Mouse (Mus musculus) forebrain, embryonic 10.5 days (tissue): Measurements from ENCODE around the gene Cadps2. TPM values are rescaled to one million over a fixed set of nuclear protein-coding genes. Genes with fewer than 3 reads are reported as not detected.

Experiments used
- DNase-seq: peaks from one replicate; pipeline ENCODE4 v3.0.0-alpha.2; 2017; ENCODE audit warnings: low spot score; ENCODE audit errors: extremely low spot score
- H3K27ac ChIP-seq: fragments of 300-500 bp; sonication (generic); 2 replicates; pipeline ENCODE4 v1.5.1; 2016; ENCODE audit warnings: mild to moderate bottlenecking
- H3K27me3 ChIP-seq: fragments of 300-500 bp; sonication (generic); 2 replicates; pipeline ENCODE4 v1.6.1; 2016; ENCODE audit warnings: mild to moderate bottlenecking; ENCODE audit not compliant: poor library complexity, severe bottlenecking
- H3K36me3 ChIP-seq: fragments of 300-500 bp; sonication (generic); replicated peaks from 2 replicates; pipeline ENCODE4 v1.6.1; 2016; ENCODE audit warnings: mild to moderate bottlenecking, moderate library complexity
- H3K4me1 ChIP-seq: fragments of 300-500 bp; sonication (generic); 2 replicates; pipeline ENCODE4 v1.6.1; 2016
- H3K4me3 ChIP-seq: fragments of 300-500 bp; sonication (generic); 2 replicates; pipeline ENCODE4 v1.5.1; 2016; ENCODE audit warnings: mild to moderate bottlenecking, moderate library complexity
- H3K9me3 ChIP-seq: fragments of 300-500 bp; sonication (generic); 2 replicates; pipeline ENCODE4 v1.6.1; 2016; ENCODE audit warnings: mild to moderate bottlenecking, moderate library complexity
- WGBS: fragments of 180-500 bp; shearing (Covaris S2); methylation state at CpG from one replicate; pipeline ENCODE4 v1.1.7; 2016; 5-methylcytosine and 5-hydroxymethylcytosine counted together
- polyA plus RNA-seq: library from polyadenylated mRNA; unstranded; fragments of >200 nt; fragmentation: Nextera tagmentation; extraction: Ambion mirVana; gene quantifications from 2 replicates; pipeline ENCODE4 v1.2.1, GENCODE M21; 2016

The Cadps2 gene
- polyA plus RNA-seq, 1 experiment from 2014 or later = 2.9 TPM

DNA sequence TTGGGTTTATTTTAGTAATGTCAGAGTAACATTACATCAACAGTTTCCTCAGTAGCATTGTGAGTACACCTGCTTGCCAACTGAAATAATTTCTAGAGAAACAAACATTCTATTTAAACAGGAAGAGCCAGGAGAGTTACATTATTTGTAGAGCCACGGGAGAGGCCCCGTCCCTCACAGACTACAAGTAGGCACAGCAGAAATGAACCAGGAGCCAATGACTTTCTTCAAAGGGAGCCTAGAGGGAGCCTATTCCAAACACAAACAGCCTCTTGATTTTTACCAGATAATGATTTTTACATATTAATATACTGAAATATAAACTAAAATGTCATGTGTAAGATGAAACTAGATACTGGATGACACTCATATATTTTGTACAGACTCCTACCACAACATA is 2.5 kb downstream of the Cadps2 start:
- peaks cover 22% of the 10 kb centered on the region for H3K4me1 ChIP-seq
- no peak for DNase-seq
- no peaks in the 10 kb centered on the region for H3K9me3 ChIP-seq
- 74% methylated on average over 2 of the region's 2 CpGs for WGBS
- no peaks in the 10 kb centered on the region for H3K36me3 ChIP-seq
- no peak overlapping the region for H3K4me3 ChIP-seq
- H3K27ac ChIP-seq = no peak overlapping the region
- H3K27me3 ChIP-seq = peaks cover 45% of the 10 kb centered on the region

- peaks cover 33% of the 10 kb centered on the region for H3K27me3 ChIP-seq
- no peaks in the 10 kb centered on the region for H3K36me3 ChIP-seq
- no peak overlapping the region for H3K4me3 ChIP-seq
- H3K27ac ChIP-seq = no peak overlapping the region
- DNase-seq = no peak
- 95% methylated on average over 4 of the region's 4 CpGs for WGBS
- H3K4me1 ChIP-seq = peaks cover 22% of the 10 kb centered on the region
- H3K9me3 ChIP-seq = no peaks in the 10 kb centered on the region
These were observed 3.7 kb downstream of the Cadps2 start for GRCm38 (mm10) chr6:23835552-23835951.

DNA sequence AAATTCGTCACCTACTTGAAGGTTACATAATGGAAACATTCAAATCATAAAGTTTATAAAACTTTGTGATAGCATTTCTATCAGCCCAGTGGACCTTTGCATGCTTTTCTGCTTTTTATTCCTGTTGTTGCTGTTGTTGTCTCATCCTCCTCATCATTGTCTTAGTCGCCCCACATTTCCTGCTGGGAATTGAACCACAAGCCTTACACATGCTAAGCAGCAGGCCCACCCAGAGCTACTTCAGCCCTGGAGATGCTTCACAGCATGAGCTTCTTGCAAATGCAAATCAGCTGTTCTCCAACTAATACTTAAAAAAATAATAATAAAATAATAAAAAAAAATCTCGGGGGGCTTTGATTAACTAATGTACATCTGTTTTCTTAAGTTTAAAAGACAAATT is 8.5 kb downstream of the Cadps2 start:
- Histone ChIP-seq H3K4me1 (no peaks in the 10 kb centered on the region), H3K27me3 (no peaks in the 10 kb centered on the region), H3K9me3 (no peaks in the 10 kb centered on the region), H3K36me3 (no peaks in the 10 kb centered on the region), H3K4me3 (no peak overlapping the region), H3K27ac (no peak overlapping the region)
- WGBS = 46% methylated on average over 3 of the region's 3 CpGs
- DNase-seq = no peak

DNA sequence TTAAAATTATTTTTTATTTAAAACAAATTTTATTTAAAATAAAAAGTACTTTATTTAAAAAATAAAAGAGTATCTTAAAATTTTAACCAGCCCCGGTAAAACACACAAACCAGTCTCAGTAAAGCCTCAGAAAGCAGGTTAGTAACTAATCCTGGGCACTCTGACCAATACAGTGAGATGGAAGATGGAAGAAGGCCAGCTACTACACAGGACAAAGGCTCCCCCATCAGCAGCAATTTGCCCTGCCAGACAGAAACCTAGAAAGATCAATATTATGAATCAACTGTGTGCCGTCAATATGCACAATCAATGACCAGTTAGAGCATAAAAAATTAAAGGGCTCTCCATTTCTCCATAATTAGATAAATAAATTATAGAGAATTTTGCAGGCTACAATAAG is 9.9 kb downstream of the Cadps2 start:
- Histone ChIP-seq H3K4me1 (no peaks in the 10 kb centered on the region), H3K4me3 (no peak overlapping the region), H3K9me3 (no peaks in the 10 kb centered on the region), H3K27ac (no peak overlapping the region), H3K36me3 (no peaks in the 10 kb centered on the region), H3K27me3 (no peaks in the 10 kb centered on the region)
- WGBS = 92% methylated on average over 2 of the region's 2 CpGs
- no peak for DNase-seq

DNA sequence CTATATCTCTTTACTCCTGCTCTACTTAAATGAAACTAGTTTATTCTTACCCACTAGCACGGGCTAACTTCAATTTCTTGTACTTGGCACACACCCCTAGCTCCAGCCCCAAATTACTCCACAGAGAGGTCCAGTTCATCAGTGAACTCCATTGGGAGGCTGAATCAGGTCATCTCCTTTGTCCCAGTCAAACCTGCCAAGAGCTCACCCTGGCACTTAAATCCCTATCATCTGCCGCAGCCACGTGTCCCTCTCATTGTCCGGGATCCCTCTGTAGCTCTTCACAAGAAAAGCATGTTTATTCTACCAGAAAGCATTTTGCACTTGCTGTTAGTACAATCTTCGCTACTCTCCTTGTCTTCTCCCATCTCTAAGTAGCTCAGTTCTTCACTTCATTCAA is 17.4 kb downstream of the Cadps2 start:
- 92% methylated on average over 5 of the region's 5 CpGs for WGBS
- Histone ChIP-seq H3K27ac (no peak overlapping the region), H3K4me1 (no peaks in the 10 kb centered on the region), H3K4me3 (no peak overlapping the region), H3K27me3 (no peaks in the 10 kb centered on the region), H3K9me3 (no peaks in the 10 kb centered on the region), H3K36me3 (no peaks in the 10 kb centered on the region)
- no peak for DNase-seq

GRCm38 (mm10) chr6:23810087-23810486 is 29.1 kb downstream of the Cadps2 start:
- H3K27ac ChIP-seq = no peak overlapping the region
- no peaks in the 10 kb centered on the region for H3K36me3 ChIP-seq
- H3K4me3 ChIP-seq = no peak overlapping the region
- H3K4me1 ChIP-seq = 0 out of 2 replicates have a peak, but pooled peaks cover 3% of the 10 kb centered on the region
- DNase-seq = no peak
- no peaks in the 10 kb centered on the region for H3K27me3 ChIP-seq
- 83% methylated on average over 1 of the region's 1 CpGs for WGBS
- H3K9me3 ChIP-seq = no peaks in the 10 kb centered on the region

GRCm38 (mm10) chr6:23809344-23809743 is 29.9 kb downstream of the Cadps2 start:
- Histone ChIP-seq H3K4me1 (0 out of 2 replicates have a peak, but pooled peaks cover 3% of the 10 kb centered on the region), H3K27me3 (no peaks in the 10 kb centered on the region), H3K9me3 (no peaks in the 10 kb centered on the region), H3K36me3 (no peaks in the 10 kb centered on the region), H3K27ac (no peak overlapping the region), H3K4me3 (no peak overlapping the region)
- 91% methylated on average over 6 of the region's 6 CpGs for WGBS
- DNase-seq = no peak

DNA sequence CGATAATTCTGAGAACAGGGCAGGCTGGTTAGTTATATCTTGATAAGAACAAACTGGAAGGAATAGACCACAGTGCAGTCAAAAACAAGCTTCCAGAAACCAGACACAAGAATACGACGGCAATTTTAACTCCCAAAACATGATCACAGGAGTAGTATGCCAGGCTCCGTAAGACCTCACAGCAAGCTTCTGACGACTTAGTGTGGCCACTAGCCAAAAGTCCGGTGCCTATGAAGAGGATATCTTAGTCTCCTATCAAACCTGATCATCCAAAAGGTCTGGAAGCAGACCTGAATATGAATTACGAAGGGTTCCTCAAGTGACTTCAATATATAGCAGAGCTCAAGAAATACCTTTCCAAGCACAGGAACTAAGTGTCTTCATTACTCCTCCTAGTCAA is 33.9 kb downstream of the Cadps2 start:
- WGBS = 94% methylated on average over 7 of the region's 7 CpGs
- H3K4me1 ChIP-seq = 0 out of 2 replicates have a peak, but pooled peaks cover 3% of the 10 kb centered on the region
- no peak for DNase-seq

DNA sequence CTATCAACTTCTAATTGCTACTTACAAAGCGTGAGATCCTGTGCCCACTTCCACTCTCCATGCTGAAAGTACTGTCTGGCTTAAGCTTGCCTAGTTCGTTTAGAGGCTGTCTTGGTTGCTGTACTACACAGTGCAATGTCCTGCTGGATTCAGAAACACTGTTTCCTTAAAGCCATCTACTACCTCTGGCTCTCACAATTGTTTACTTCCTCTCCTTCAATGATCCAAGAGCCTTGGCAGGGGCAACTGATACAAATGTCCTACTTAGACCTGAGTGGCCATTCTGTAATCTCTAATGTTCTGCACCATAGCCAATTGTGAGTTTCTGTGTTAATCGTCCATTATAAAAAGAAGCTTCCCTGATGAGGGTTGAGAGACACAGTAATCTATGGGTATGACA is 47.4 kb downstream of the Cadps2 start:
- no peak for DNase-seq
- WGBS = 86% methylated on average over 3 of the region's 3 CpGs
- no peaks in the 10 kb centered on the region for H3K36me3 ChIP-seq
- no peak overlapping the region for H3K27ac ChIP-seq
- no peak overlapping the region for H3K4me3 ChIP-seq
- H3K27me3 ChIP-seq = no peaks in the 10 kb centered on the region
- H3K4me1 ChIP-seq = no peaks in the 10 kb centered on the region
- no peaks in the 10 kb centered on the region for H3K9me3 ChIP-seq

More for the DNA sequence above, 33.9 kb downstream of the Cadps2 start:
- H3K9me3 ChIP-seq = no peaks in the 10 kb centered on the region
- H3K36me3 ChIP-seq = no peaks in the 10 kb centered on the region
- H3K27ac ChIP-seq = no peak overlapping the region
- no peak overlapping the region for H3K4me3 ChIP-seq
- no peaks in the 10 kb centered on the region for H3K27me3 ChIP-seq

DNA sequence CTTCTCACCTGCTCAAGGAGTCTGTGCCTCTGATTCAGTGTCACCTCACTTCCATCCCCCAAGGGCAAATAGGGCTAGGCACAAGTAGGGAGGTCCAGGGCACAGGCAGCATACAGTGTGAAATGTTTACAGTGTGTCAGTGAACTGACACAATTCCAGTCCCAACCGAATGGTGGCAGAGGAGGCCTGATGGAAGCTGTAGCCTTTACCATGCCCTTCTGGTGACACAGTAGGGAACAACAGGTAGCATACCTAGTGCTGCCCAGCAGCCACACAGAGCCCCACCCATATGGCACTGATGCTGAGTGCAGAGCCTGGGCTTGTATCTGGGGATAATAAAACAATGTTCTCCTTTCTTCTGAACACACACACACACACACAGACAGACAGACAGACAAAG is 61.6 kb downstream of the Cadps2 start:
- WGBS = 53% methylated on average over 1 of the region's 1 CpGs
- no peak overlapping the region for H3K4me3 ChIP-seq
- no peak overlapping the region for H3K27ac ChIP-seq
- H3K9me3 ChIP-seq = no peaks in the 10 kb centered on the region
- H3K27me3 ChIP-seq = no peaks in the 10 kb centered on the region
- H3K4me1 ChIP-seq = no peaks in the 10 kb centered on the region
- no peaks in the 10 kb centered on the region for H3K36me3 ChIP-seq
- no peak for DNase-seq

DNA sequence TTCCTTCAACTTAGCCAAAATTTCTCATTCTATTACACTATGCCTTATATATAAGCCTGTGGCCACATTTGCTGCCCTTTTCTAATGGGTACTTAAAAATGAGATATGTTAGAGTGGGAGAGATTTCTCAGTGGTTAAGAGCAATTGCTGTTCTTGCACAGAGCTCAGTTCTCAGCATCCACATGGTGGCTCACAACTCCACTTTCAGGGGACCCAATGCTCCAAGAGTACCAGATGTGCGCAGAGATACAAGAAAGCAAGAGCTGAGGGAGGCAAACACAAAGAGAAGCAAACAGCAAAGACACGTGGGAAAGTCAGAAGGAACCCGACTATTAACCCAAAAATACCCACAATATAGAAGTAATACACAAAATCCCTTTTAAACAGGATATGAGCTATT is 77.0 kb downstream of the Cadps2 start:
- 71% methylated on average over 3 of the region's 3 CpGs for WGBS

GRCm38 (mm10) chr6:23758249-23758648 is 81.0 kb downstream of the Cadps2 start:
- Histone ChIP-seq H3K4me3 (no peak overlapping the region), H3K36me3 (no peaks in the 10 kb centered on the region), H3K4me1 (no peaks in the 10 kb centered on the region), H3K27me3 (no peaks in the 10 kb centered on the region), H3K9me3 (no peaks in the 10 kb centered on the region), H3K27ac (no peak overlapping the region)
- 86% methylated on average over 2 of the region's 2 CpGs for WGBS
- no peak for DNase-seq

More for the DNA sequence above, 77.0 kb downstream of the Cadps2 start:
- Histone ChIP-seq H3K27me3 (no peaks in the 10 kb centered on the region), H3K4me1 (no peaks in the 10 kb centered on the region), H3K36me3 (no peaks in the 10 kb centered on the region), H3K27ac (no peak overlapping the region), H3K9me3 (no peaks in the 10 kb centered on the region), H3K4me3 (no peak overlapping the region)
- no peak for DNase-seq

DNA sequence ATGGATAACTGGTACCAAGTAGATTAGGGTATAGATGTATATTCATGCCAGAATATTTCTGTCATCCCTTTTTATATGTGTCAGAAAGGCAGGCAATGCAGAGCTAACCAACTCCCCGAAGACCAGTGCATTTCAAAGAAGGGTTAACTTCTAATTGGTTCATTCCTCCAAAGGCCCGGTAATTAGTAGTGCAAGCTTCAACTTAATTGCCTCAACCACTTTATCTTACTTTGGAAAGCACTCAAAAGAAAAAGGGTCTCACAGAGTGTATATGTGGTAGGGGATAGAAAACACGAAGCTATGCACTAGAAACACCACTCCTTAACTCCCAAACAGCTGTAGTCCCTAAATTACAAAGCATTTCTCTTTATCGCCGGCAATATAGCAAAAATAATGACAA is 90.4 kb downstream of the Cadps2 start:
- WGBS = 64% methylated on average over 5 of the region's 5 CpGs
- Histone ChIP-seq H3K9me3 (no peaks in the 10 kb centered on the region), H3K4me1 (peaks cover 3% of the 10 kb centered on the region; the same call in 1 of the 2 replicates), H3K27me3 (no peaks in the 10 kb centered on the region), H3K36me3 (no peaks in the 10 kb centered on the region), H3K27ac (no peak overlapping the region), H3K4me3 (no peak overlapping the region)
- no peak for DNase-seq

DNA sequence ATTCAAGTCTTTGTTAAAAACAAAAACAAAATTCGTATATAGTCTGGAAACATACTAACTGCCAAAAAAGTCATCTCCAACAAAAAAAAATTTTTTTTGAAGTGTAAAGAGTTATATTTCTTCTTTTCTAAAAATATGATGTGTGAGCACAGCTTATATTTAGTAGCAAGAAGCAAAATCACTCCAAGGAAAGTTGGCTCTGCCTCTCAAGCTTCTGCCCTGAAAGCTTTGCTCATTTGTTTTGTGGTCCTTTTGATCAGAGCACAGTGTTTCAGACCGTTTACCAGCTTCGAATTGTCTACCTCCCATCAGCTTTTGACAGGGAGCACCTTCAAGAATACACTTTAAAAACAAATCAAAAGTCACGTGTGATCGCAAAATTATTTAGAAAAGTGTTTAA is 99.2 kb downstream of the Cadps2 start:
- Histone ChIP-seq H3K9me3 (peaks cover 11% of the 10 kb centered on the region; the same call in 1 of the 2 replicates), H3K27ac (no peak overlapping the region), H3K27me3 (no peaks in the 10 kb centered on the region), H3K4me1 (no peaks in the 10 kb centered on the region), H3K4me3 (no peak overlapping the region), H3K36me3 (no peaks in the 10 kb centered on the region)
- WGBS = 80% methylated on average over 5 of the region's 5 CpGs
- no peak for DNase-seq
